Mouse (Mus musculus): ENCODE measurements at regions not wholly inside any gene's neighbourhood (a gene's known extent, or its start where the extent isn't known, plus 50 kb on each side); places are given as distances from the start of the nearest gene placed in this dataset.

DNA sequence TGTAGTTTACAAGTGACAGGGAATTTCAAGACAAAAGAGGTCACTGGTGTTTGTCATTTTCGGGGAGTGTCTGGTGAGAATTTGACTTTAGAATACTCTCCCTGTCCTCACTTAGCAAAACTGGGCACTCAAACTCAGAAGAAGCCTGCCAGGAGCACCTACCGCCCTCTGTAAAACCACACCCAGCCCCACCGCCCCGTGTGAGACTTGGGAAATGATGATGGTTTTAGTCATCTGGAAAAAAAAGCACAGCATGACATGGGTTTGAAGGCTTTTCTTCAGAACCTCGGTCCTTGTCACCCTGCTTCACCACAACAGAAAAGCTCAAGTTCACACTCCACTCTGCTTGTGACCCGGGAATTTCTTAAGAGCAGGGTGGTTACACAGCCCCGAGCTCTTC lies 210.4 kb upstream of the Spdye4c start:
- no peak for TF ChIP-seq CTCF (conservative IDR thresholded peaks at IDR 0.05; ENCODE audit: low read length)
- TF ChIP-seq NANOG (IDR thresholded peaks at IDR 0.05; ENCODE audit: borderline replicate concordance, low read length) = no peak
- TF ChIP-seq POU5F1 (IDR thresholded peaks at IDR 0.05; ENCODE audit: borderline replicate concordance, low read length) = no peak

Data from E14TG2a.4 (cell line).